ENCODE assay signal across 9 mouse cellular contexts in the genomic region with DNA sequence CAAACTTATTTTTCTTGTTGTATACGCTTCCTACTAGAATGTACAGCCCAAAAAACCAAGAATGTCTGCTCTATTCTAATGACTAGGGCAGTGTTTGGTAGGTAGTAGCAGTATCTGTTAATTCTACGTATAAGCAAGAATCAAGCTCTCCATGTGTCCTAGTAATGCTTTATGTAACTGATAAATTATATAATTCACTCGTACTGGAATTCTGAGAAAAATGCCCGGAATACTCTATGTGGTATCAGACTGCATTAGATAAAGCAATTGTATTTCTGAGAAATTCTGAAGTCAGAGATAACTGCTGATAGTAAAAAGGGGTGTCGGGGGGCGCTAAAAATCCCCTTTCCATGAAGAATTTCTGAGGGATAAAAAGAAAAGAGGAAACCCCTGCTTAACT. TPM values are rescaled to one million over a fixed set of nuclear protein-coding genes. Genes with fewer than 3 reads are reported as not detected.
DNase-seq lines count a peak whose midpoint lies in the region; ATAC-seq and TF ChIP-seq lines count a peak whose summit lies in the region.
"Had no signal": no experiment of that assay in that cellular context is flagged by ENCODE, and none has a peak within 500 bp of the region (broad histone marks: within the 10 kb centered on the region; RNA-seq: fewer than 3 reads in every experiment).

No protein-coding gene starts in this region.

- no peak for TF ChIP-seq CTCF in heart, postnatal 0 days (IDR thresholded peaks at IDR 0.05; ENCODE audit: low read depth)

- WGBS in heart, postnatal 0 days, result 41% methylated on average over 6 of the region's 6 CpGs
- 54% methylated on average over 6 of the region's 6 CpGs for WGBS in embryonic facial prominence, embryonic 11.5 days
- WGBS in hindbrain, embryonic 15.5 days, result 41% methylated on average over 6 of the region's 6 CpGs
- 43% methylated on average over 6 of the region's 6 CpGs for WGBS in midbrain, embryonic 15.5 days

- DNase-seq in heart, postnatal 0 days (ENCODE audit: low spot score), result no peak
- DNase-seq in heart, adult 11 months, result no peak
- peak; percentile 4 for DNase-seq in embryonic facial prominence, embryonic 11.5 days (ENCODE audit: low spot score)
- no peak for DNase-seq in embryo, embryonic 10 days (ENCODE audit: low spot score)
- no peak for DNase-seq in thymus, postnatal 25 days
- no peak for DNase-seq in lung, postnatal 10 days

- ATAC-seq in heart, postnatal 0 days (ENCODE audit: insufficient read depth, low read depth), result no peak
- no peak for ATAC-seq in embryonic facial prominence, embryonic 11.5 days (replicated peaks; ENCODE audit: insufficient number of reproducible peaks, low FRiP score, low TSS enrichment, low read depth)
- ATAC-seq in hindbrain, embryonic 15.5 days (ENCODE audit: low FRiP score, low read depth), result no peak
- 0 out of 2 replicates have a peak, but pooled peaks have one; percentile 5 for ATAC-seq in midbrain, embryonic 15.5 days (replicated peaks)

- H3K4me2 ChIP-seq in heart, postnatal 0 days (ENCODE audit: low read depth, low read length), result peak overlapping the region; percentile 64
- peak overlapping the region; percentile 56 for H3K4me2 ChIP-seq in embryonic facial prominence, embryonic 11.5 days (ENCODE audit: low read depth, low read length)
- H3K4me2 ChIP-seq in hindbrain, embryonic 15.5 days, result peak overlapping the region; percentile 78
- H3K4me2 ChIP-seq in midbrain, embryonic 15.5 days, result peak overlapping the region; percentile 73

- peak overlapping the region; percentile 65 for H3K4me3 ChIP-seq in heart, postnatal 0 days (ENCODE audit: low read depth, low read length)
- H3K4me3 ChIP-seq in embryonic facial prominence, embryonic 11.5 days (ENCODE audit: low read depth, low read length), result peak overlapping the region; percentile 61
- H3K4me3 ChIP-seq in hindbrain, embryonic 15.5 days, result peak overlapping the region; percentile 72
- peak overlapping the region; percentile 84 for H3K4me3 ChIP-seq in midbrain, embryonic 15.5 days

- no peaks in the 10 kb centered on the region for H3K4me1 ChIP-seq in heart, postnatal 0 days (ENCODE audit: control insufficient read depth, insufficient read depth)
- no peaks in the 10 kb centered on the region for H3K4me1 ChIP-seq in embryonic facial prominence, embryonic 11.5 days (ENCODE audit: control insufficient read depth, insufficient read depth, low read length)
- H3K4me1 ChIP-seq in hindbrain, embryonic 15.5 days (replicated peaks), result peaks cover 20% of the 10 kb centered on the region
- peaks cover 16% of the 10 kb centered on the region for H3K4me1 ChIP-seq in midbrain, embryonic 15.5 days

- H3K36me3 ChIP-seq in heart, postnatal 0 days (replicated peaks; ENCODE audit: control insufficient read depth, insufficient read depth, low read length), result no peaks in the 10 kb centered on the region
- H3K36me3 ChIP-seq in embryonic facial prominence, embryonic 11.5 days (replicated peaks; ENCODE audit: control insufficient read depth, insufficient read depth, low read depth, low read length), result no peaks in the 10 kb centered on the region
- H3K36me3 ChIP-seq in hindbrain, embryonic 15.5 days, result no peaks in the 10 kb centered on the region
- H3K36me3 ChIP-seq in midbrain, embryonic 15.5 days (replicated peaks), result no peaks in the 10 kb centered on the region

- TF ChIP-seq EP300 in heart, postnatal 0 days (IDR thresholded peaks at IDR 0.05; ENCODE audit: low read depth), result no peak

- peak overlapping the region; percentile 56; the same call in 1 of the 2 replicates for H3K9ac ChIP-seq in heart, postnatal 0 days (replicated peaks; ENCODE audit: low read depth, low read length)
- peak overlapping the region; percentile 86 for H3K9ac ChIP-seq in embryonic facial prominence, embryonic 11.5 days (replicated peaks; ENCODE audit: low read length)
- H3K9ac ChIP-seq in hindbrain, embryonic 15.5 days, result peak overlapping the region; percentile 73
- H3K9ac ChIP-seq in midbrain, embryonic 15.5 days, result peak overlapping the region; percentile 69

- H3K27ac ChIP-seq in heart, postnatal 0 days (ENCODE audit: low read depth), result no peak overlapping the region
- peak overlapping the region; percentile 87 for H3K27ac ChIP-seq in embryonic facial prominence, embryonic 11.5 days (replicated peaks; ENCODE audit: low read depth, low read length)
- H3K27ac ChIP-seq in hindbrain, embryonic 15.5 days (replicated peaks), result peak overlapping the region; percentile 82
- H3K27ac ChIP-seq in midbrain, embryonic 15.5 days, result peak overlapping the region; percentile 84

- H3K27me3 ChIP-seq in heart, postnatal 0 days (ENCODE audit: control insufficient read depth, insufficient read depth, low read length), result peaks cover 10% of the 10 kb centered on the region
- no peaks in the 10 kb centered on the region for H3K27me3 ChIP-seq in embryonic facial prominence, embryonic 11.5 days (ENCODE audit: control insufficient read depth, insufficient read depth, low read length)
- H3K27me3 ChIP-seq in hindbrain, embryonic 15.5 days, result no peaks in the 10 kb centered on the region
- no peaks in the 10 kb centered on the region for H3K27me3 ChIP-seq in midbrain, embryonic 15.5 days (replicated peaks)

- H3K9me3 ChIP-seq in heart, postnatal 0 days (replicated peaks; ENCODE audit: control insufficient read depth, low read length), result no peaks in the 10 kb centered on the region
- no peaks in the 10 kb centered on the region for H3K9me3 ChIP-seq in embryonic facial prominence, embryonic 11.5 days (replicated peaks; ENCODE audit: control insufficient read depth, low read length)
- H3K9me3 ChIP-seq in hindbrain, embryonic 15.5 days, result no peaks in the 10 kb centered on the region
- no peaks in the 10 kb centered on the region for H3K9me3 ChIP-seq in midbrain, embryonic 15.5 days

RNA-seq across cellular contexts. Expression of gene Naaladl2, which starts 0.9 kb away (rescaled TPM):
- 0.08 and 0.89 TPM in 2 replicates for total RNA-seq in heart, postnatal 0 days (2014; rRNA removed; ENCODE audit: low replicate concordance)
- 0.60 and 0.67 TPM in 2 replicates for polyA plus RNA-seq in heart, postnatal 0 days (2015; fragmentation: Nextera tagmentation; extraction: Ambion mirVana)
- polyA plus RNA-seq in embryonic facial prominence, embryonic 11.5 days (2014; fragmentation: Nextera tagmentation; extraction: Ambion mirVana), result 0.49 and 0.63 TPM in 2 replicates
- 0.66 and 0.79 TPM in 2 replicates for polyA plus RNA-seq in hindbrain, embryonic 15.5 days (2015; fragmentation: Nextera tagmentation; extraction: Ambion mirVana)
- 0.33 and 0.97 TPM in 2 replicates for polyA plus RNA-seq in midbrain, embryonic 15.5 days (2015; fragmentation: Nextera tagmentation; extraction: Ambion mirVana)
- total RNA-seq: MEL had no signal
